13 mouse cellular contexts compared by ENCODE assay signal in the genomic region with DNA sequence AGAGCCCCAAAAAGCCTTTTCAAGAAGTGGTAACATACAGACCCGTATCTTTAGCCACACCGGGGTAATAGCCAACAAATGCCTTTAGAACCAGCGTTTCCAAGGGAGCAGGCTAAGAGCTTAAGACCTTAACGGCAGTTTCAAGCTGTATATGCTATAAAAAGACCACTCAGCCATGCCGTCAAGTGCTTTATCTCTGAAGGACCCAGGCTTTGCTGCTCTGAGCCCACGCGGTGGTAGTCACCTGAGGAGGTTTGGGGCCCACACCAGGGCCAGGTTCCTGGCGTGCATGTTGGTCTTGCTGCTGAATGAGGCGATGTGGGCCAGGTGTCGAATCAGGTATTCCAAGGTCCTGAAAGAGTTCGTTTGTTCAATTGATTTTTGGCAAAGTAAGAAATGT.
"Had no signal": no experiment of that assay in that cellular context is flagged by ENCODE, and none has a peak within 500 bp of the region (broad histone marks: within the 10 kb centered on the region; RNA-seq: fewer than 3 reads in every experiment).

No protein-coding gene starts in this region.

- H3K4me1 ChIP-seq: limb, embryonic 12.5 days; liver, embryonic 13.5 days; midbrain, embryonic 12.5 days; stomach, embryonic 15.5 days had no signal

- H3K36me3 ChIP-seq: liver, embryonic 13.5 days; midbrain, embryonic 12.5 days; stomach, embryonic 15.5 days had no signal

- H3K9ac ChIP-seq: limb, embryonic 12.5 days; liver, embryonic 13.5 days; liver, postnatal 0 days; midbrain, embryonic 12.5 days; stomach, embryonic 15.5 days had no signal

- H3K9me3 ChIP-seq: limb, embryonic 12.5 days; liver, embryonic 13.5 days; midbrain, embryonic 12.5 days; stomach, embryonic 15.5 days had no signal

- H3K27ac ChIP-seq: layer of hippocampus, adult 2 months; limb, embryonic 12.5 days; liver, embryonic 13.5 days; macrophage; midbrain, embryonic 12.5 days; stomach, embryonic 15.5 days had no signal

- H3K4me2 ChIP-seq: limb, embryonic 12.5 days; liver, embryonic 13.5 days; midbrain, embryonic 12.5 days; stomach, embryonic 15.5 days had no signal

- DNase-seq: kidney, postnatal 10 days; kidney, postnatal 4 days; liver; liver, embryonic 13.5 days; liver, postnatal 0 days; right cerebral cortex, postnatal 14 days; thymus, adult 2 months; thymus, postnatal 25 days had no signal

- H3K4me3 ChIP-seq: layer of hippocampus, adult 2 months; limb, embryonic 12.5 days; liver, embryonic 13.5 days; midbrain, embryonic 12.5 days; stomach, embryonic 15.5 days had no signal

- H3K27me3 ChIP-seq: limb, embryonic 12.5 days; midbrain, embryonic 12.5 days; stomach, embryonic 15.5 days had no signal

- ATAC-seq: liver, postnatal 0 days had no signal
